Mouse (Mus musculus): ENCODE measurements around the gene Clip3.

The Clip3 gene

GRCm38 (mm10) chr7:30323795-30324194 is 32.3 kb downstream of the Clip3 start, which contains the start of gene Sdhaf1:
Gene Sdhaf1, minus strand, starts transcription at chr7:30323895.
- ATAC-seq (ENCODE audit: insufficient number of reproducible peaks, low FRiP score, low TSS enrichment): no peak

DNA sequence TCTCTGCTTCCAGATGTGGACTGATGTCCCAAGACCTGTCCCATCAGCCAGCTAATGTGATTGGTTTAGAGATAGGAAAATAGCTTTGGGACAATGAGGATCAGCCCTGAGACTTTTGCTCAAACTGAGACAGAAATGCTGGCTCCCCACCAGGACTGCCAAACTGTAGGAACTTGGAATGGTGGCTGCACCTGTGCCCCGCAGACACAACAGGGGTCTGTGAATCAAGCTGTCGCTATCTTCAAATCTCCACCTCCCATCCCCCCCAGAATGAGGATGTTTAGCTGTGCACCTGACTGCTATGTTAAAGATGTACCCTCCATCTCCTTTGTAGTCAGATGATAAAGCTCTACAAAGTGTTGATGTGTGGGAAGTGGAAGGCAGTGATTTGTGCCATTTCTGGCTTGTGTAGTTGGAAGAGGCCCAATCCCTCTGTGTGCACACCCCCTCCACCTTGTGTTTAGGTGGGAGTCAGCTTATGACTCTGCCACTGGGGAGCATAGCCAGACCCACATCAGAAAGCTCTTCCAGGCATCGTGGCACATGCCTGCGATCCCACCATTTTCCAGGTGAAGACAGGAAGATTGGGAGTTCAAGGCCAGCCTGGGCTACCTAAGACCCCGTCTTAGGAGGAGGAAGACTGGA is 32.9 kb downstream of the Clip3 start:
- no peak for ATAC-seq (ENCODE audit: insufficient number of reproducible peaks, low FRiP score, low TSS enrichment)

- ATAC-seq (ENCODE audit: insufficient number of reproducible peaks, low FRiP score, low TSS enrichment): no peak
Observed at GRCm38 (mm10) chr7:30325364-30325763, 33.8 kb downstream of the Clip3 start.

DNA sequence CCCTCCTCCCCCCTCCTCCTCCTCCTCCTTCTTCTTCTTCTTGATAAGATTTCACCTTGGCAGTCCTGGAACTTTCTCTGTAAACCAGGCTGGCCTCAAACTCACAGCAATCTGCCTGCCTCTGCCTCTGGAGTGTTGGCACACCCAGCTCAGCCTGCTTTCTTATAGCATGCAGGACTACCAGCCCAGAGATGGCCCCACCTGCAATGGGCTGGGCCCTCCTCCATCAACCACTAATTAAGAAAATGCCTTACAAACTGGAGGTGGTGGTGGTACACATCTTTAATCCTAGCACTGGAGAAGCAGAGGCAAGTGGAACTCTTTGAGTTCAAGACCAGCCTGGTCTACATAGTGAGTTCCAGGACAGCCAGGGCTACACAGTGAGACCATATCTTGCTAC is 34.9 kb downstream of the Clip3 start:
- ATAC-seq (ENCODE audit: insufficient number of reproducible peaks, low FRiP score, low TSS enrichment): no peak

GRCm38 (mm10) chr7:30327140-30327539 is 35.6 kb downstream of the Clip3 start:
- peak; percentile 56; the same call in 1 of the 2 replicates for ATAC-seq (ENCODE audit: insufficient number of reproducible peaks, low FRiP score, low TSS enrichment)

DNA sequence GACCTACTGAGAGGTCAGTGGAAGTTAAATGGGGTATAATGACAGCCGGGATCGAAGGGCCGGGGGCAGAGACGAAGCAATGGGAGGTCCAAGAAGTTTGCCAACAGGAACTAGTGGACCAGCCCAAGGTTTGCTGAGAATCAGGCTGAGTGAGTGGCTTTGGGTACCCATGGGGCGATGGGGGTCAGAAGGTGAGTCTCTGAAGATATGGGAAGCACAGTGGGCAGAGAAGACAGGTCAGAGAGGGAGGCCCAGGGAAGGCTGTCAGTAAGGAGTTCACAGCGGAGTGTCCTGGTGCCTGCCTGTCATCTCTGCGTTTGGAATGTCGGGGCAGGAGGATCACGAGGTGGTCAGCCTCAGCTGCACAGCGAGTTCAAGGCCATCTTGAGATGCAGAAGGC is 36.9 kb downstream of the Clip3 start:
- no peak for ATAC-seq (ENCODE audit: insufficient number of reproducible peaks, low FRiP score, low TSS enrichment)

DNA sequence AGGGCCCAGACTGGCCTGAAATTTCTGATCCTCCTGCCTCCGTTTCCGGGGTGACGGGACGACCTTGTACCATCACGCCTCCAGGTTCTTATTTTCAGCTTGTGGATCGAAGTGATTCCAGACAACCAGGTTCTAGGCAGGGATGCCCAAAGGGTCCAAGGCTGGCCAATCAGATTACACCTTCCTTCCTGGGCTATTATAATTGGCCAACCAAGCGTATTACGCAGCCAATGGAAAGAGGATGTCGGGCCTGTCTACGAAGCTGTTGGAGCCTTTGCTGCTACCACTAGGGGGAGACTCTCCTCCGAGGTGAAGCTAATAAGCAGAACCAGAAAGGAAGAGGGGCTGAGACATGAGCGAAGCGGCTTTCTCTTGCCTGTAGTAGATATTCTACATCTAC is 40.4 kb downstream of the Clip3 start:
- ATAC-seq (ENCODE audit: insufficient number of reproducible peaks, low FRiP score, low TSS enrichment): peak; percentile 85

DNA sequence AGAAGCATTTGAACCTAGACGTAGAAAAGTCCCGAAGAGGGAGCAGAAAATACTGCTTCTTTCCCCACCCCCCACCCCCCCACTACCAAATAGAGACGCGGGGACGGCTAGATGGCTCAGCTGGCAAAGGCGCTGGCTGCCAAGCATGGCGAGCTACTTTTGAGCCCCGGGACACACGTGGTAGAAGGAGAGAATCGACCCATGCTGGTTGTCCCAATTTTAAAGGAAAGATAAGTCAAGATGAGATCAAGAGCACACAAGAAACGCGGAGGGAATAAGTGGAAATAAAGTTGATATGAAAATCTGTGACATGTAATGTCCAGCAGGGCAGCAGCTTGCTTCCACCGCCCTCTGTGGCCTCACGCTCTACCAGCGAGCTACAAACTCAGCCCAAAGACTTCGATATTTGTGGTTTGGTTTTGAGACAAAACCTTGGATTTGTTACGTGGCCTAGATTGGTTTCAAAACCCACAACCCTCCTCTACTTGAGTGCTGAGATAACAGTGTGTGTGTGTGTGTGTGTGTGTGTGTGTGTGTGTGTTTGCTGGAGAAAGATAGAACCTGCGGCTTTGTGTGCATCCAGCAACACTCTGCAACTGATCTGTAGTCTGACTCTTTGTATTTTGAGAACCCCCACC is 41.2 kb downstream of the Clip3 start:
- ATAC-seq (ENCODE audit: insufficient number of reproducible peaks, low FRiP score, low TSS enrichment): no peak

GRCm38 (mm10) chr7:30333436-30333835 is 41.9 kb downstream of the Clip3 start:
- no peak for ATAC-seq (ENCODE audit: insufficient number of reproducible peaks, low FRiP score, low TSS enrichment)

GRCm38 (mm10) chr7:30334563-30334962 is 43.0 kb downstream of the Clip3 start:
- no peak for ATAC-seq (ENCODE audit: insufficient number of reproducible peaks, low FRiP score, low TSS enrichment)

DNA sequence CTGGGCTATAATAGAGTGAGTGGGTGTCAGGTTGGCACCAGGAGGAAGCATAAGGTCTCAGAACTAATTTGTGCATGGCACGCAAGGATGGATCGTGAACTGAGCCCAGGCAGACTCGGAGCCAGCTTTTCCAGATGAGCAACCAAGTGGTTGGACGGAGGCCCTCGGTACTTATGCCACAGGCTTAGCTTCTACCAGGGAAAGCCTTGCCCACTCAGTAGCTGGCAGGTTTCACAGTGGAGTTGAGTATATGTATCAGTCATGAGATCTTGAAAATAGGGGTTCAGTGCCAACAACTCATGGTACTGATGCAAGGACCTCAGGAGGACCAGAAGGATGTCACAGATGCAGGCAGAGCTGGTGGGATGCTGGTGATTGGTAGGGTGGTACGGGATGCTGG is 44.2 kb downstream of the Clip3 start:
- no peak for ATAC-seq (ENCODE audit: insufficient number of reproducible peaks, low FRiP score, low TSS enrichment)

DNA sequence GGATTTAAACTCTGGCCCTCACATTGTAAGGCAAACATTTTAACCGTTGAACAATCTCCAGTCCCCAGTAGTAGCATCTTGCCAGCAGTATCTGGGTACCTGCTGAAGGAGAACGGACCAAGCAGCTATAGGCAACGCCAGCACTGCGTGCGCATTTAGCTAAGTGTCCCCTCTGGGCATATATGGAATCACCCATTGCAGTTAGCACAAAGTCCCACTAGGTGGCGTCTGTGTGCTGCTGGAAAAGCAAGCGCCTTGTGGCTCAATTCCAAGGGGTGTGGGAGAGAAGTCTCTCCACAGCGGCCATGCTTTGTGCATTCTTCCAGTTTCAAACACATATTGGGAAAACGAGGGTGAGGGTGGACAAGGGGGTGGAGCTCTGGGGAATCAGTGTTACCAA is 44.9 kb downstream of the Clip3 start:
- peak; percentile 8; the same call in 1 of the 2 replicates for ATAC-seq (ENCODE audit: insufficient number of reproducible peaks, low FRiP score, low TSS enrichment)

DNA sequence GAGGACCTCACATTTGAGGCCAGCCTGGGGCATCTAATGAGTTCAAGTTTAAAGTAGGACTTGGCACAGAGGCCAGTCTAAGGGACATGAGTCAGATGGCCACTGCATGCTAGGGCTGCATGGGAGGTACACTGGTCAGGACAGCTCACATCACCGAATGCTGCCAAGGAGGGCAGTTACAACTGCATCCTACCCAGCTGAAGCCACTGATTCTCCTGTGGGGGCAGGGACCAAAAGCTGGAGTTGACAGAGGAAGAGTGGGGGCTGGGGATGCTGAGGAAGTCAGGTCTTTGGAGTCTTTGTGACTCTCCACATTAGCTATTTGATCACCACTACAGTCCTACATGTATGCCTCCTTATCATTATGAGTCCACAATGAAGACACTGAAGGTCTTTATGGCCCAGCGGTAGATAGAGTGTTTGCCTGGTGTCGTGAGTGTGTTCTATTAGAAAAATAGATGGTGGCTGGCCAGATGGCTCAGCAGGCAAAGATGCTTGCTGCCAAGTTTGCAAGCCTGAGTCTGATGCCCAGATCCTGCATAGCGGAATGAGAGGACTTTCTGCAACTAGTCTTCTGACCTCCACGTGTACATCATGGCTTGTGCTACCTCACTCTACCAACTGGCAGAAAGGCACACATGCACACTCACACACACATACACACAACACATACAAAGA is 48.0 kb downstream of the Clip3 start:
- ATAC-seq (ENCODE audit: insufficient number of reproducible peaks, low FRiP score, low TSS enrichment): peak; percentile 26; the same call in 1 of the 2 replicates

DNA sequence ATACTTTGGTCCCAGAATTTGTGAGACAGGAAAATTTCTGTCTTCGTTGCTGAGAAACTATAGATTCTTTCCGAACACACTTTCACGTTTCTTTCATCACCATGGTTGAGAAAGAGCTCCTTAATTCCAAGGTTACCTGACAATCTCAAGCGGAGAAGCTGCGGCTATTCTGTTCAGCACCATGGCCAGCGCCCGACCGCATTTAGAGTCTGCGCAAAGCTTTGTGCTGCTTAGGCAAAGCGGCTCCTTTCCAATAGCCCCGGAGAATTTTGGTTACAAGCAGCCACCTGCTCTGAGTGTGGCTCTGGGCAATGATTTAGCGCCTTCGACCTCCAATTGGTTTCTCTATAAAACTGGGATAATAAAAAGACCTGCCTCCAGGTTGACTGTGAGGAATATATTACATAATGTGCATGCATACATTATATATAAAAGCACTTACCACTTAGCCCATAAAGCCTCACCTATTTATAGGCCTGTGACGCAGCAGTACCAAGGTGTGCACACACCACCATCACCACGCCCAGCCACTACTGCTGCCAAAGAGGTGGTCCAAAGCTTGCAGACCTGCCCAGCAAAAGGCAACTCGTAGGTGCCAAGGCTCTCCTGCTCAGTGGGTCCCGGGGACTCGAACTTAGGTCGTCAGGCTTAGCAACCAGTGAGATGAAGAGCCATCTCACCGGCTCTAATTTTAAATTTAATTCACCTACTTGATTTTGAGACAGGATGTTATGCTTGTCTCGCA is 55.3 kb downstream of the Clip3 start:
- ATAC-seq (ENCODE audit: insufficient number of reproducible peaks, low FRiP score, low TSS enrichment): no peak

DNA sequence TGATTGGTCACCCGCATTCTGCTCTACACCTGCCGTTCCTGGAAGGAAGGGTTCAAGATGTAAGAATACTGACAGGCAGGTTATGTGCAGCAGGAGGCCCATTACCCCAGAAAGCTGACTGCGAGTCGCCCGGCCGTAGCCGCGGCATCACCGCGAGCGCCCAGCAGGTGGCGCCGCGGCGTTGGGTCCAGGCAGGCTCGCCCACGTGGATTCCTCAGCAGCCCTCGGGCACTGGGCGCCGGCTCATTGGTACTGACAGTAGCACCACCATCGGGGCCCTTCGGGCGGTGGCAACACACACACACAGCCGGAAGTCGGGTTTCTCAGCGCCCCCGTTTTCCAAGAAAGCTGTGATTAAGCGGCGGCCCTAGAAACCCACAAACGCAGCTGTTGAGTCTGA is 56.3 kb downstream of the Clip3 start:
- ATAC-seq (ENCODE audit: insufficient number of reproducible peaks, low FRiP score, low TSS enrichment): 0 out of 2 replicates have a peak, but pooled peaks have one; percentile 68

GRCm38 (mm10) chr7:30353279-30353822 is 61.8 kb downstream of the Clip3 start:
- ATAC-seq (ENCODE audit: insufficient number of reproducible peaks, low FRiP score, low TSS enrichment): no peak

DNA sequence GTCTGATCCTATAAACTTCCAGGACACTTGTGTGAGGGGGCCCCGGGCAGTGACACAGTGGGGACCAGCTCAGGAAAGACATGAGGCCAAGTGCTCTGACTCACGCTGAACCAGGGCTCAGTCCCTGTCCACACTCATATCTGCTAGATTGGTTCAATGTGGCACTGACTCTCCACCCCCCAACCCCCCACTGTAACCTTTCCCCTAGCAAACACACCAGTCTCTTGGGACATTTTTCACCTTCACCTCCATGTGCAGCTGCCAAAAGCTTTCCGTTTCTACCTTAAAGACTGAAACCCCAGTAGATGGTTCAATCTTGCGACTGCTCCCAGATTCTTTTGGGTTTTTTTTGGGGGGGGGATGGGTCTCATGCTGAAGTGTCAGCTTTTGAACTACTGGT is 62.5 kb downstream of the Clip3 start:
- ATAC-seq (ENCODE audit: insufficient number of reproducible peaks, low FRiP score, low TSS enrichment): no peak
